Mouse (Mus musculus) brown adipose tissue, adult 24 weeks (tissue): ENCODE measurements around the gene Fahd2a. TPM values are rescaled to one million over a fixed set of nuclear protein-coding genes. Genes with fewer than 3 reads are reported as not detected.

Source experiments
- H3K27ac ChIP-seq: fragments of 200-500 bp; replicated peaks from 2 replicates; pipeline ENCODE4 v1.5.1; 2012; ENCODE audit warnings: low read depth, mild to moderate bottlenecking, low read length
- H3K4me1 ChIP-seq: fragments of 200-500 bp; 2 replicates; pipeline ENCODE4 v1.6.1; 2012; ENCODE audit warnings: low read length, mixed read lengths; ENCODE audit not compliant: control insufficient read depth, insufficient read depth, insufficient read length
- H3K4me3 ChIP-seq: fragments of 200-500 bp; 2 replicates; pipeline ENCODE4 v1.5.1; 2012; ENCODE audit warnings: low read depth, mild to moderate bottlenecking, low read length, moderate library complexity; ENCODE audit not compliant: insufficient read depth
- polyA plus RNA-seq: library from polyadenylated mRNA; stranded (reverse); fragments of >200 nt; gene quantifications from 2 replicates; pipeline ENCODE4 v1.2.4, GENCODE M21; 2012; ENCODE audit not compliant: missing spikeins, insufficient read depth, insufficient read length

Gene Fahd2a
- 103 and 106 TPM in 2 replicates for polyA plus RNA-seq

- peaks cover 6% of the 10 kb centered on the region for H3K4me1 ChIP-seq
- H3K4me3 ChIP-seq = peak within 1 kb of the TSS; percentile 81
- peak within 1 kb of the TSS; percentile 33 for H3K27ac ChIP-seq
Measured at GRCm38 (mm10) chr2:127444055-127444789, at the start of gene Fahd2a. Gene Fahd2a, minus strand, starts transcription at chr2:127444565.

- no peaks in the 10 kb centered on the region for H3K4me1 ChIP-seq
- no peak overlapping the region for H3K4me3 ChIP-seq
- no peak overlapping the region for H3K27ac ChIP-seq
Measured at GRCm38 (mm10) chr2:127484476-127485170, 40.3 kb upstream of the Fahd2a start.

- no peak overlapping the region for H3K27ac ChIP-seq
- H3K4me3 ChIP-seq = peak overlapping the region; percentile 56
- no peaks in the 10 kb centered on the region for H3K4me1 ChIP-seq
Measured at GRCm38 (mm10) chr2:127483001-127483400, 38.6 kb upstream of the Fahd2a start.

GRCm38 (mm10) chr2:127482533-127482911, 38.2 kb upstream of the Fahd2a start:
- Histone ChIP-seq H3K4me1 (no peaks in the 10 kb centered on the region), H3K27ac (no peak overlapping the region), H3K4me3 (peak overlapping the region; percentile 56)

GRCm38 (mm10) chr2:127481841-127482532, 37.6 kb upstream of the Fahd2a start:
- H3K27ac ChIP-seq = no peak overlapping the region
- H3K4me1 ChIP-seq = no peaks in the 10 kb centered on the region
- peak overlapping the region; percentile 56 for H3K4me3 ChIP-seq

- H3K27ac ChIP-seq = no peak overlapping the region
- H3K4me3 ChIP-seq = no peak overlapping the region
- H3K4me1 ChIP-seq = no peaks in the 10 kb centered on the region
Measured at GRCm38 (mm10) chr2:127479763-127480162, 35.4 kb upstream of the Fahd2a start.

GRCm38 (mm10) chr2:127479210-127479609, 34.8 kb upstream of the Fahd2a start:
- H3K4me1 ChIP-seq = no peaks in the 10 kb centered on the region
- H3K4me3 ChIP-seq = no peak overlapping the region
- H3K27ac ChIP-seq = no peak overlapping the region

GRCm38 (mm10) chr2:127472279-127472678, 27.9 kb upstream of the Fahd2a start:
- Histone ChIP-seq H3K4me3 (no peak overlapping the region), H3K27ac (no peak overlapping the region), H3K4me1 (no peaks in the 10 kb centered on the region)

- Histone ChIP-seq H3K4me1 (no peaks in the 10 kb centered on the region), H3K4me3 (no peak overlapping the region), H3K27ac (no peak overlapping the region)
Measured at GRCm38 (mm10) chr2:127471281-127471680, 26.9 kb upstream of the Fahd2a start.

- H3K27ac ChIP-seq = no peak overlapping the region
- H3K4me1 ChIP-seq = no peaks in the 10 kb centered on the region
- no peak overlapping the region for H3K4me3 ChIP-seq
Measured at GRCm38 (mm10) chr2:127470661-127471060, 26.3 kb upstream of the Fahd2a start.

GRCm38 (mm10) chr2:127470183-127470582, 25.8 kb upstream of the Fahd2a start:
- no peak overlapping the region for H3K27ac ChIP-seq
- H3K4me3 ChIP-seq = no peak overlapping the region
- H3K4me1 ChIP-seq = no peaks in the 10 kb centered on the region

- no peak overlapping the region for H3K27ac ChIP-seq
- no peak overlapping the region for H3K4me3 ChIP-seq
- H3K4me1 ChIP-seq = no peaks in the 10 kb centered on the region
Measured at GRCm38 (mm10) chr2:127462314-127462713, 17.9 kb upstream of the Fahd2a start.

GRCm38 (mm10) chr2:127461351-127461750, 17.0 kb upstream of the Fahd2a start:
- H3K4me1 ChIP-seq = no peaks in the 10 kb centered on the region
- no peak overlapping the region for H3K4me3 ChIP-seq
- no peak overlapping the region for H3K27ac ChIP-seq

- Histone ChIP-seq H3K27ac (no peak overlapping the region), H3K4me3 (no peak overlapping the region), H3K4me1 (no peaks in the 10 kb centered on the region)
Measured at GRCm38 (mm10) chr2:127459341-127459740, 15.0 kb upstream of the Fahd2a start.

- no peaks in the 10 kb centered on the region for H3K4me1 ChIP-seq
- H3K27ac ChIP-seq = no peak overlapping the region
- no peak overlapping the region for H3K4me3 ChIP-seq
Measured at GRCm38 (mm10) chr2:127453764-127454163, 9.4 kb upstream of the Fahd2a start.
